Mouse (Mus musculus): ENCODE measurements around the gene Cadm3. TPM values are rescaled to one million over a fixed set of nuclear protein-coding genes. Genes with fewer than 3 reads are reported as not detected.

The Cadm3 gene
- polyA plus RNA-seq, 1 experiment from 2014 or later = 0.67 TPM

DNA sequence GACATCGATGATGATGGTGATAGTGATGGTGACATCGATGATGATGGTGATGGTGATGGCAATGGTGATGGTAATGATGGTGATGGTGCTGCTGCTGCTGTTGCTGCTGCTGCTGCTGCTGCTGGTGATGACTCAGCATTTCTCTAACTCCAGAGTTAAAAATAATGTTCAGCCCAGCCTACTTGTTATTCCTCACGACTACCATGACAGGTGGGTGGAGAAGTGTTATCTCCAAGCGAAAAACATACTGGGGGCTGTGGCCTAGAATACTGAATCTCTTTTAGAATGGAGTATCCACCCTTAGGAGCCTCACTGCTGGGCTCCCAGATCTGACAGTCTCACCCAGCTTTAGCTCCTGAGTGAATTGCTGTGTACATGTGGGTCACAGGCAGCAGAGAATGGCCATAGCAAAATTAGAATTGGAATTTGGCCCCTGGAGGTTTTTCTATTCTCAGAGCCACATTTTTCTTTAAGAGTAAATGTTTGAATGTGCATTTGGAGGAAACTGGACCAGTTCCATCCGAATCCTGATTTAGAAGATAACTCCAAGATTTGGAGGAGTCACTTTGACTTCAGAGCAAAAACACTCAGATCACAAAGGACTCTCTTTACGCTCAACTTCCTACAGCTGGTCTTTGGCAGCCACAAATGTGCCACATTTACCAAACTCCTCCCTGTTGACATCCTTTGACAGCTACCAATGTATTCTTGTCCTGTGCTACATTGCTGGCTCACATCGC lies 12.2 kb downstream of the Cadm3 start:
- no peaks in the 10 kb centered on the region for H3K9me3 ChIP-seq
- H3K4me3 ChIP-seq = no peak overlapping the region
- no peaks in the 10 kb centered on the region for H3K36me3 ChIP-seq
- ATAC-seq (ENCODE audit: low FRiP score, low read depth) = no peak
- H3K9ac ChIP-seq = no peak overlapping the region
- 0 out of 2 replicates have a peak, but pooled peaks cover 2% of the 10 kb centered on the region for H3K4me1 ChIP-seq
- no peak overlapping the region for H3K27ac ChIP-seq
- no peak overlapping the region for H3K4me2 ChIP-seq (replicated peaks)
- 78% methylated on average over 7 of the region's 7 CpGs for WGBS
- H3K27me3 ChIP-seq = 0 out of 2 replicates have a peak, but pooled peaks cover 3% of the 10 kb centered on the region

DNA sequence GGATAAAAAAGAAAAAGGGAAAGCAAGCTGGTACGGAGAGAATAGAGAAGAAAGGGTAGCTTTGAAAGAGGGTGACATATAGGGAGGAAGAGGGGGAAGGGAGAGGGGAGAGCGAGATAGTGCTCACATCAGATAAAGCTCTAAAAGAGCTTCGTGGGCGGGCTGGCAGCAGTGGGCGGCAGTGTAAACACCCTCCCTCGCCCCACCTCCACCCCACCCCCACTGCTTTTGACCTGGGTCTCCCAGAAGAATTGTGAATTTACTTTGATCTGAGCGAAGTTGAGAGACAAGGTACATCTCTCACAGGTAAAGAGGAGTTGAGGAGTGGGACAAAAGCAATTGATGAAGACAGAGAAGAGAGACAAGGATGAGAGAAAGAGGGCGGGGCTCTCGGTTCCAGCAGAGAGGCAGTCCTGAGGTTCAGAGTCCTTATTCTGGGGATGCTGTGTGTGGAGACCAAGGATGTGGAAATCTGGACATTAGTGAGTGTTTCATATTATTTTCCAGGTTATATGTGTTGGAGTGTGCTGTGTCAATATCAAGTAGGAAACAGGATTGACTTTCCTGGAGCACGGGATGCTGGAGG lies 17.0 kb downstream of the Cadm3 start, which contains the start of gene Aim2:
Gene Aim2, plus strand, starts transcription at position 508 of the 586 bp plus-strand sequence.
- Histone ChIP-seq H3K27me3 (0 out of 2 replicates have a peak, but pooled peaks cover 3% of the 10 kb centered on the region), H3K9ac (no peak within 1 kb of the TSS), H3K4me1 (0 out of 2 replicates have a peak, but pooled peaks cover 10% of the 10 kb centered on the region), H3K9me3 (no peaks in the 10 kb centered on the region), H3K27ac (no peak within 1 kb of the TSS), H3K4me3 (peak within 1 kb of the TSS; percentile 18), H3K36me3 (no peaks in the 10 kb centered on the region), H3K4me2 (replicated peaks) (peak within 1 kb of the TSS; percentile 53)
- WGBS = 11% methylated on average over 10 of the region's 10 CpGs
- ATAC-seq (ENCODE audit: low FRiP score, low read depth) = peak; percentile 19; the same call in 1 of the 2 replicates

DNA sequence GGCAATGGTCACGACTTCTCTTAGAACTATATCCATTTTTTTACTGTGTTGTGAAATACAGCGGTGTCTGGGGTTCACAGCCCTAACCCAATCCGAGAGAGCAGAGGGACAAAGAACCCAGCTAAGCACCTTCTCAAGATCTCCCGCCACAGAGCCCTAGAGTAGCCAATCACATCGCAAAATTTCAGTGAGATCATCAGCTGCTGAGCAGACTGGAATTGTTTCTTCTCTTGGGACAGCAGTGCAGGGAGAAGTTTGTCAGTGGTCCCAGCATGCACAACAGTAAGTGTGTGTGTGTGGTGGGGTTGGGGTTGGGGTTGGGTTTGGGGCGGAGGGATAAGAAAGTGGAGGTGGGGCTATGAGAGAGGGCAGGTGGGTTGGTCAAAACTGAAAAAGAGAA lies 17.5 kb downstream of the Cadm3 start:
- WGBS = 5% methylated on average over 6 of the region's 6 CpGs
- ATAC-seq (ENCODE audit: low FRiP score, low read depth) = peak; percentile 75
- H3K4me2 ChIP-seq (replicated peaks) = peak overlapping the region; percentile 53
- H3K9ac ChIP-seq = no peak overlapping the region
- H3K4me3 ChIP-seq = peak overlapping the region; percentile 18
- no peaks in the 10 kb centered on the region for H3K9me3 ChIP-seq
- H3K4me1 ChIP-seq = 0 out of 2 replicates have a peak, but pooled peaks cover 10% of the 10 kb centered on the region
- H3K27me3 ChIP-seq = 0 out of 2 replicates have a peak, but pooled peaks cover 3% of the 10 kb centered on the region
- H3K27ac ChIP-seq = no peak overlapping the region
- H3K36me3 ChIP-seq = no peaks in the 10 kb centered on the region

GRCm38 (mm10) chr1:173349192-173349591 lies 18.3 kb downstream of the Cadm3 start:
- H3K4me3 ChIP-seq = no peak overlapping the region
- 0 out of 2 replicates have a peak, but pooled peaks cover 3% of the 10 kb centered on the region for H3K27me3 ChIP-seq
- no peak overlapping the region for H3K4me2 ChIP-seq (replicated peaks)
- H3K36me3 ChIP-seq = no peaks in the 10 kb centered on the region
- H3K9ac ChIP-seq = no peak overlapping the region
- no peak overlapping the region for H3K27ac ChIP-seq
- no peaks in the 10 kb centered on the region for H3K9me3 ChIP-seq
- 72% methylated on average over 5 of the region's 5 CpGs for WGBS
- ATAC-seq (ENCODE audit: low FRiP score, low read depth) = no peak
- H3K4me1 ChIP-seq = 0 out of 2 replicates have a peak, but pooled peaks cover 10% of the 10 kb centered on the region

GRCm38 (mm10) chr1:173348527-173348926 lies 19.0 kb downstream of the Cadm3 start:
- Histone ChIP-seq H3K27me3 (0 out of 2 replicates have a peak, but pooled peaks cover 3% of the 10 kb centered on the region), H3K27ac (no peak overlapping the region), H3K4me2 (replicated peaks) (no peak overlapping the region), H3K4me3 (no peak overlapping the region), H3K36me3 (no peaks in the 10 kb centered on the region), H3K9ac (no peak overlapping the region), H3K9me3 (no peaks in the 10 kb centered on the region), H3K4me1 (0 out of 2 replicates have a peak, but pooled peaks cover 10% of the 10 kb centered on the region)
- no peak for ATAC-seq (ENCODE audit: low FRiP score, low read depth)
- WGBS = 10% methylated on average over 1 of the region's 1 CpGs

DNA sequence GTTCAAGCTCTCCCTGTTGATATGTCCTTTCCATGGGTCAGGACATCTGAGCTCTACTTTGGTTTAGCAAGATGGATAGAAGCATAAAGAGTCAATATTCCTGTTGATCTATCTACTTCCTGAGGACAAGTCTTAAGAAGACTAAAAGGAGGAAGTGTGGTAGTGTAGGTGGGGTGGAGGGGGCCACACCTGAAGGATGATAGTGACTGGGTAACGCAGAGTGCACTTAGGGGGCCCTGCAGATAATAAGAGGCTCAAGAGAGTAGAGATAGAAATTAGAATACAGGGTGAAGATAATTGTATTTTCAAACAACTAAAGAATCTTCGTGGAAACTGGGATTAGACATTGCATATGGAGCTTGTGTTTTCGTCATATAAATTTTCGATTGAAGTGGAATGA lies 22.4 kb downstream of the Cadm3 start:
- no peak for ATAC-seq (ENCODE audit: low FRiP score, low read depth)
- WGBS = 82% methylated on average over 4 of the region's 4 CpGs
- H3K27ac ChIP-seq = no peak overlapping the region

DNA sequence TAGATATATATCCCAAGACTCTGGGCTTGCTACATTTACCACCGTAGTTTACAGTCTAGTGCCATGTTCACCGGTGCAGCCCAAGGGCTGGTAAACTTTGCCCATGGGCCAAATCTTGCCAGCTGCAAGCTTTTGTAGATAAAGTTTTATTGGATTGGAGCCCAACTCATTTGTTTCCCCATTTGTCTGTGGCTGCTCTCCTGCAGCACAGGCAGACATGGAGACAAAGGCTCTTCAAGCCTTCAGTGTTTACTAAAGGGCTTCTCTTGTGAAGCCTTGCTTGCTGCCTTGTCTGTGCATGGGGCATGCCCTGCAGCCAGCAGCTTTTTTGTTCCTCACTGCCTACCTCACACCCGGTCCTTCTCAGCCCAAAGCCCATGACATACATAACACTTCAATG lies 23.6 kb downstream of the Cadm3 start:
- Histone ChIP-seq H3K27me3 (no peaks in the 10 kb centered on the region), H3K27ac (no peak overlapping the region), H3K4me2 (replicated peaks) (no peak overlapping the region), H3K9me3 (no peaks in the 10 kb centered on the region), H3K4me1 (0 out of 2 replicates have a peak, but pooled peaks cover 3% of the 10 kb centered on the region), H3K9ac (no peak overlapping the region), H3K36me3 (no peaks in the 10 kb centered on the region), H3K4me3 (no peak overlapping the region)
- ATAC-seq (ENCODE audit: low FRiP score, low read depth) = no peak
- 79% methylated on average over 3 of the region's 3 CpGs for WGBS

More for the DNA sequence above, 22.4 kb downstream of the Cadm3 start:
- Histone ChIP-seq H3K4me2 (replicated peaks) (no peak overlapping the region), H3K27me3 (no peaks in the 10 kb centered on the region), H3K4me1 (0 out of 2 replicates have a peak, but pooled peaks cover 7% of the 10 kb centered on the region), H3K9ac (no peak overlapping the region), H3K4me3 (no peak overlapping the region), H3K36me3 (no peaks in the 10 kb centered on the region), H3K9me3 (no peaks in the 10 kb centered on the region)

GRCm38 (mm10) chr1:173342425-173342824 lies 25.1 kb downstream of the Cadm3 start:
- H3K4me1 ChIP-seq = no peaks in the 10 kb centered on the region
- no peak overlapping the region for H3K4me3 ChIP-seq
- no peaks in the 10 kb centered on the region for H3K9me3 ChIP-seq
- no peaks in the 10 kb centered on the region for H3K27me3 ChIP-seq
- no peak overlapping the region for H3K4me2 ChIP-seq (replicated peaks)
- no peak overlapping the region for H3K9ac ChIP-seq
- no peak for ATAC-seq (ENCODE audit: low FRiP score, low read depth)
- H3K27ac ChIP-seq = no peak overlapping the region
- 77% methylated on average over 1 of the region's 1 CpGs for WGBS
- H3K36me3 ChIP-seq = no peaks in the 10 kb centered on the region

- Histone ChIP-seq H3K27ac (no peak overlapping the region), H3K4me1 (no peaks in the 10 kb centered on the region), H3K9ac (no peak overlapping the region), H3K27me3 (no peaks in the 10 kb centered on the region), H3K9me3 (no peaks in the 10 kb centered on the region), H3K4me2 (replicated peaks) (no peak overlapping the region), H3K4me3 (no peak overlapping the region), H3K36me3 (no peaks in the 10 kb centered on the region)
- no peak for ATAC-seq (ENCODE audit: low FRiP score, low read depth)
- 21% methylated on average over 2 of the region's 2 CpGs for WGBS
Observed at GRCm38 (mm10) chr1:173339543-173339942, 28.0 kb downstream of the Cadm3 start.

DNA sequence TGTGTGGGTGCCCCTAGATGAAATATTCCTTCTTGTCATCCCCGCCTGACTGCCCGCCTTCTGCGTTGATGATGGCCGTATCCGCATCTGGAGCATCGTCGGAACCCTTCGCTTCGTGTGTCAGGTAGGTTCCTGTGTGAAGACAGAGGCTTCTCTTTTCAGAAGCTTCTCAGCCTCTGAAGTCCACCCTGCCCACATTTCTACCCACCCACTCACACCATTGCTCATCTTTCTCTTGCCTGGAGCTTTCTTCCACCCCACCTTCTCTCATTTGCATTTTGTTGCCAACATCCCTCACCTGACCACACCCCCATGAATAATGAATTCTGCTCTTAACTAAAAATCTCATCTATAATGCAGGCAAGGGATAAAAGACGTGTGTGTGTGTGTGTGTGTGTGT lies 30.5 kb downstream of the Cadm3 start:
- no peak overlapping the region for H3K27ac ChIP-seq
- H3K4me2 ChIP-seq (replicated peaks) = no peak overlapping the region
- no peaks in the 10 kb centered on the region for H3K9me3 ChIP-seq
- no peaks in the 10 kb centered on the region for H3K27me3 ChIP-seq
- 90% methylated on average over 10 of the region's 10 CpGs for WGBS
- H3K36me3 ChIP-seq = no peaks in the 10 kb centered on the region
- H3K4me1 ChIP-seq = no peaks in the 10 kb centered on the region
- no peak overlapping the region for H3K9ac ChIP-seq
- ATAC-seq (ENCODE audit: low FRiP score, low read depth) = no peak
- H3K4me3 ChIP-seq = no peak overlapping the region

GRCm38 (mm10) chr1:173335903-173336302 lies 31.6 kb downstream of the Cadm3 start:
- Histone ChIP-seq H3K4me1 (no peaks in the 10 kb centered on the region), H3K4me3 (no peak overlapping the region), H3K27me3 (no peaks in the 10 kb centered on the region), H3K9ac (no peak overlapping the region), H3K36me3 (no peaks in the 10 kb centered on the region), H3K9me3 (no peaks in the 10 kb centered on the region), H3K4me2 (replicated peaks) (no peak overlapping the region), H3K27ac (no peak overlapping the region)
- ATAC-seq (ENCODE audit: low FRiP score, low read depth) = no peak
- 65% methylated on average over 11 of the region's 11 CpGs for WGBS

Measured in limb, embryonic 13.5 days (tissue).